Mouse (Mus musculus) ovary, postnatal 10 days (tissue): ENCODE data around the gene Tmem201.

Source experiments
- DNase-seq: peaks from one replicate; pipeline ENCODE4 v3.0.0; 2022; ENCODE audit warnings: low spot score

Tmem201 gene

GRCm38 (mm10) chr4:149721163-149721562 lies 16.7 kb downstream of the Tmem201 start:
- DNase-seq: no peak

- no peak for DNase-seq
These were observed 18.2 kb downstream of the Tmem201 start for GRCm38 (mm10) chr4:149719686-149720085.

- DNase-seq: no peak
These were observed 23.3 kb downstream of the Tmem201 start for GRCm38 (mm10) chr4:149714542-149714941.

- DNase-seq: no peak
These were observed 25.9 kb downstream of the Tmem201 start for GRCm38 (mm10) chr4:149711955-149712354.

GRCm38 (mm10) chr4:149711485-149711884 lies 26.4 kb downstream of the Tmem201 start:
- no peak for DNase-seq

- no peak for DNase-seq
These were observed 27.3 kb downstream of the Tmem201 start for GRCm38 (mm10) chr4:149710510-149710909.

- DNase-seq: no peak
These were observed 31.9 kb downstream of the Tmem201 start for GRCm38 (mm10) chr4:149705941-149706340.

GRCm38 (mm10) chr4:149705298-149705697 lies 32.5 kb downstream of the Tmem201 start:
- no peak for DNase-seq

GRCm38 (mm10) chr4:149702210-149702979 lies 35.4 kb downstream of the Tmem201 start, which contains the start of gene Pik3cd:
Gene Pik3cd (minus strand): TSS chr4:149702571.
- no peak for DNase-seq

GRCm38 (mm10) chr4:149701426-149702209 lies 36.2 kb downstream of the Tmem201 start:
- DNase-seq: no peak

GRCm38 (mm10) chr4:149699953-149700352 lies 37.9 kb downstream of the Tmem201 start:
- no peak for DNase-seq

GRCm38 (mm10) chr4:149698197-149698821 lies 39.5 kb downstream of the Tmem201 start:
- DNase-seq: peak; percentile 25

GRCm38 (mm10) chr4:149697506-149698196 lies 40.2 kb downstream of the Tmem201 start:
- no peak for DNase-seq

GRCm38 (mm10) chr4:149696189-149696971 lies 41.5 kb downstream of the Tmem201 start:
- no peak for DNase-seq

GRCm38 (mm10) chr4:149691368-149691767 lies 46.5 kb downstream of the Tmem201 start:
- no peak for DNase-seq

GRCm38 (mm10) chr4:149690828-149691280 lies 47.0 kb downstream of the Tmem201 start:
- DNase-seq: no peak

- DNase-seq: no peak
These were observed 47.8 kb downstream of the Tmem201 start for GRCm38 (mm10) chr4:149689822-149690700.

- DNase-seq: no peak
These were observed 49.0 kb downstream of the Tmem201 start for GRCm38 (mm10) chr4:149688861-149689260.

GRCm38 (mm10) chr4:149684841-149685623 lies 52.8 kb downstream of the Tmem201 start:
- DNase-seq: no peak
